Mouse (Mus musculus): ENCODE results near the gene Vmn1r157. TPM values are rescaled to one million over a fixed set of nuclear protein-coding genes. Genes with fewer than 3 reads are reported as not detected.
"Not testable (repeated sequence)": the region's sequence is repeated elsewhere in the genome, so short reads cannot be mapped to it uniquely, and the experiment has no call there.

Vmn1r157 gene
- not detected in 2 replicates for polyA plus RNA-seq (2016; fragmentation: Nextera tagmentation; extraction: Ambion mirVana)

DNA sequence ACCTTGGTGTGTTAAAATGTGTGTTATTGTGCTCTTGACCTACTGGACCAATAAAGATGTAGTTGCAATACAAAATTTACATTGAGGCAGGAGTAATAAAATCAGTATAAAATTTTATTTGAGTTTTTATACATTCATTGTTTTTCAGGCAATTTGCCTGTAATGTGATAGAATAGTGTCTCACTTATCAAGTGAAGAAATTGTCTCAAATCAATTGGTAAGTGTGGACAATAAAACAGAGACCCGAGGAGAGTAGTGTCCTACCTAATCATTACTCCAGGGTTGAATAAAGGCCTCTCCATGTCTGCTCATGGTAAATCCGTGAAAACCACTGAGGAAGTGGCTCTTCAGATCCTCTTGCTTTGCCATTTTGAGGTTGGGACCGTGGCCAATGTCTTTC lies at the start of gene Vmn1r157:
Gene Vmn1r157 (plus strand): TSS at position 301 of the 400 bp plus-strand sequence.
- H3K4me1 ChIP-seq, H3K9me3 ChIP-seq: not testable (repeated sequence)
- 23% methylated on average over 2 of the region's 3 CpGs for WGBS

DNA sequence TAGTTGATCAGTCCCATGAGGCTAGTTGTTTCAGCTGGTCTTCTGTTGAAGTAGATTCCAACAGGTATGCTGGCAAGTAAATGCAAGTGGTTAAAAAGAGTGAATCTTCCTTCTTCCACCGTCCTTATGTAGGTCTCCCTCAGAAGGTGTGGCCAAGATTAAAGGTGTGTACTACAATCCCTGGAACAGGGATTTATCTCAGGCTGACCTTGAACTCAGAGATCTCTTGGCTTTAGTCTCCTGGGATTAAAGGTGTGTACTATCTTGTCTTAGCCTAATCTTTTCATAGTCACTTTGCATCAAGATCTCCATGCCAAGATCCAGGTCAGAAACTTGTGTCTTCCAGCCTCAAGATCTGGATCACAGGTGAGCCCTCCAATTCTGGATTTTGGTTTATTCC lies 41.9 kb upstream of the Vmn1r157 start, which contains the start of gene Gm4567:
Gene Gm4567 (minus strand): TSS at position 101 of the 400 bp plus-strand sequence.
- no CpG with 5 or more reads among the region's 1 CpGs for whole genome bisulfite sequencing
- H3K4me3 ChIP-seq; DNase-seq (ENCODE audit: low spot score); H3K27me3 ChIP-seq (ENCODE audit: insufficient read depth, poor library complexity, severe bottlenecking); H3K36me3 ChIP-seq; H3K9me3 ChIP-seq; H3K4me1 ChIP-seq; H3K27ac ChIP-seq: not testable (repeated sequence)

More for the DNA sequence above, at the start of gene Vmn1r157:
- not testable (repeated sequence) for H3K27ac ChIP-seq; H3K4me3 ChIP-seq; H3K36me3 ChIP-seq; DNase-seq (ENCODE audit: low spot score); H3K27me3 ChIP-seq (ENCODE audit: insufficient read depth, poor library complexity, severe bottlenecking)

DNA sequence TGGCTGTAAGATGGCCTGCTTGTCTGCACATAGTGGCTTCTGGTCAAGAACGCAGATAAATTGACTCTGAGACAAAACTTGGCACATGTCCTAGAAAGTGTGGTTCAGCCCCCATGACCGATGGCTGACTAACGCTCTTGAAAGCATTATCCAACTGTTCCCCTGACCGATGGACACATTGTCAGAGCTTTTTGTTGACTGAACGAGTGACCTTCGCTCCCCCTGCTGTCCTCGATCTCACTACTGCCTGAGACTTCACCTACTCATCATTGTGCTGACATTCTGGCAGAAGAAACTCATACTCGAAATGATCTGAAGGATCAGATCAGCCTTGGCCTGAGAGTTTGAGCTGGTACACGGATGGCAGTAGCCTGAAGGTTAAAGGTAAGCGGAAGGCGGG lies 14.5 kb downstream of the Vmn1r157 start:
- not testable (repeated sequence) for H3K27ac ChIP-seq; H3K27me3 ChIP-seq (ENCODE audit: insufficient read depth, poor library complexity, severe bottlenecking); DNase-seq (ENCODE audit: low spot score); H3K4me1 ChIP-seq; H3K36me3 ChIP-seq; H3K4me3 ChIP-seq
- H3K9me3 ChIP-seq = peaks cover 11% of the 10 kb centered on the region
- WGBS = 83% methylated on average over 7 of the region's 11 CpGs

DNA sequence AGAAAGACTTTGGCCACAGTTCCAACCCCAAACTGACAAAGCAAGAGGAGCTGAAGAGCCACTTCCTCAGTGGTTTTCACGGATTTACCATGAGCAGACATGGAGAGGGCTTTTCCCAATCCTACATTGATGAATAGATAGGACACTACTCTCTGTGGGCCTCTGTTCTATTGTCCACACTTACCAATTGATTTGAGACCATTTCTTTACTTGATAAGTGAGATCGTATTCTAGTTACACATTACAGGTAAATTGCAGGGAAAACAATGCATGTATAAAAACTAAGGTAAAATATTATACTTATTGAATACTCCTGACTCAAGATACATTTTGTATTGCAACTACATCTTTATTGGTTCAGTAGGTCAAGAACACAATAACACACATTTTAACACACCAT lies 29.2 kb downstream of the Vmn1r157 start, which contains the start of gene Vmn1r158:
Gene Vmn1r158 (minus strand): TSS at position 101 of the 400 bp plus-strand sequence.
- not testable (repeated sequence) for H3K4me3 ChIP-seq; H3K27me3 ChIP-seq (ENCODE audit: insufficient read depth, poor library complexity, severe bottlenecking); H3K36me3 ChIP-seq; H3K27ac ChIP-seq; DNase-seq (ENCODE audit: low spot score); H3K4me1 ChIP-seq
- 57% methylated on average over 2 of the region's 2 CpGs for WGBS
- peaks cover 12% of the 10 kb centered on the region for H3K9me3 ChIP-seq

Other genes with a start within 250 kb of the Vmn1r157 start
- not detected in 2 replicates for gene Vmn1r152, start 238.7 kb upstream of the Vmn1r157 start, polyA plus RNA-seq (2016; fragmentation: Nextera tagmentation; extraction: Ambion mirVana)
- gene Gm8677, start 226.8 kb upstream of the Vmn1r157 start, polyA plus RNA-seq (2016; fragmentation: Nextera tagmentation; extraction: Ambion mirVana) = not detected in 2 replicates
- gene Gm4201, start 196.4 kb upstream of the Vmn1r157 start, polyA plus RNA-seq (2016; fragmentation: Nextera tagmentation; extraction: Ambion mirVana) = not detected in 2 replicates
- gene Gm4565, start 173.6 kb upstream of the Vmn1r157 start, polyA plus RNA-seq (2016; fragmentation: Nextera tagmentation; extraction: Ambion mirVana) = not detected in 2 replicates
- not detected in 2 replicates for gene Vmn1r155, start 103.7 kb upstream of the Vmn1r157 start, polyA plus RNA-seq (2016; fragmentation: Nextera tagmentation; extraction: Ambion mirVana)
- gene Gm8693, start 69.4 kb upstream of the Vmn1r157 start, polyA plus RNA-seq (2016; fragmentation: Nextera tagmentation; extraction: Ambion mirVana) = not detected in 2 replicates
- not detected in 2 replicates for gene Gm4567, start 42.0 kb upstream of the Vmn1r157 start, polyA plus RNA-seq (2016; fragmentation: Nextera tagmentation; extraction: Ambion mirVana)
- not detected in 2 replicates for gene Vmn1r158, start 29.1 kb downstream of the Vmn1r157 start, polyA plus RNA-seq (2016; fragmentation: Nextera tagmentation; extraction: Ambion mirVana)
- not detected in 2 replicates for gene Vmn1r159, start 81.9 kb downstream of the Vmn1r157 start, polyA plus RNA-seq (2016; fragmentation: Nextera tagmentation; extraction: Ambion mirVana)
- gene Vmn1r160, start 109.5 kb downstream of the Vmn1r157 start, polyA plus RNA-seq (2016; fragmentation: Nextera tagmentation; extraction: Ambion mirVana) = not detected in 2 replicates
- gene Gm4214, start 223.0 kb downstream of the Vmn1r157 start, polyA plus RNA-seq (2016; fragmentation: Nextera tagmentation; extraction: Ambion mirVana) = not detected in 2 replicates

Data from heart, embryonic 10.5 days (tissue).